Mouse (Mus musculus): ENCODE measurements around the gene Tmem231.

GRCm38 (mm10) chr8:111964849-111965561 lies 31.3 kb upstream of the Tmem231 start:
- TF ChIP-seq MYOG (IDR thresholded peaks at IDR 0.05; ENCODE audit: control insufficient read depth in 1 of 3, insufficient read depth in 1 of 3, insufficient read length in 2 of 3, low read depth in 2 of 3) (no peak), POLR2A (IDR thresholded peaks at IDR 0.05; ENCODE audit: insufficient read length, low read depth) (no peak), E2F4 (IDR thresholded peaks at IDR 0.05; ENCODE audit: insufficient read depth) (no peak), MAX (IDR thresholded peaks at IDR 0.05; ENCODE audit: low read depth) (no peak), POLR2AphosphoS2 (IDR thresholded peaks at IDR 0.05; ENCODE audit: insufficient read length, low read depth) (no peak), USF1 (IDR thresholded peaks at IDR 0.05; ENCODE audit: low read depth) (no peak), REST (IDR thresholded peaks at IDR 0.05; ENCODE audit: insufficient read depth, insufficient read length) (no peak), MYOD1 (IDR thresholded peaks at IDR 0.05; ENCODE audit: control insufficient read depth in 1 of 3, insufficient read length in 2 of 3, low read depth in 2 of 3) (no peak), TCF12 (IDR thresholded peaks at IDR 0.05; ENCODE audit: insufficient read depth, poor library complexity, severe bottlenecking) (no peak)

Measured in myocyte (in vitro differentiated cells).